Mouse (Mus musculus) midbrain, embryonic 15.5 days (tissue): ENCODE measurements around the gene Cox15. TPM values are rescaled to one million over a fixed set of nuclear protein-coding genes. Genes with fewer than 3 reads are reported as not detected.

Source experiments
- ATAC-seq: fragments of 200-750 bp; cut with Nextera tagmentation; replicated peaks from 2 replicates; pipeline ENCODE4 v1.8.0; 2017; ENCODE audit warnings: moderate TSS enrichment
- H3K27ac ChIP-seq: fragments of 300-500 bp; sonication (generic); 2 replicates; pipeline ENCODE4 v1.5.1; 2015; ENCODE audit warnings: mild to moderate bottlenecking, inconsistent platforms
- H3K27me3 ChIP-seq: fragments of 300-500 bp; sonication (generic); replicated peaks from 2 replicates; pipeline ENCODE4 v1.6.1; 2015; ENCODE audit warnings: inconsistent platforms
- H3K36me3 ChIP-seq: fragments of 300-500 bp; sonication (generic); replicated peaks from 2 replicates; pipeline ENCODE4 v1.6.1; 2015; ENCODE audit warnings: inconsistent platforms
- H3K4me1 ChIP-seq: fragments of 300-500 bp; sonication (generic); 2 replicates; pipeline ENCODE4 v1.6.1; 2015; ENCODE audit warnings: inconsistent platforms
- H3K4me2 ChIP-seq: fragments of 300-500 bp; sonication (generic); 2 replicates; pipeline ENCODE4 v1.6.1; 2015; ENCODE audit warnings: inconsistent platforms, mild to moderate bottlenecking, moderate library complexity
- H3K4me3 ChIP-seq: fragments of 300-500 bp; sonication (generic); 2 replicates; pipeline ENCODE4 v1.5.1; 2015; ENCODE audit warnings: mild to moderate bottlenecking, inconsistent platforms
- H3K9ac ChIP-seq: fragments of 300-500 bp; sonication (generic); 2 replicates; pipeline ENCODE4 v1.6.1; 2015; ENCODE audit warnings: mild to moderate bottlenecking, inconsistent platforms
- H3K9me3 ChIP-seq: fragments of 300-500 bp; sonication (generic); 2 replicates; pipeline ENCODE4 v1.6.1; 2016; ENCODE audit warnings: inconsistent platforms
- WGBS: fragments of 180-500 bp; shearing (Covaris S2); methylation state at CpG from one replicate; pipeline ENCODE4 v1.1.7; 2015; ENCODE audit warnings: mixed read lengths; 5-methylcytosine and 5-hydroxymethylcytosine counted together
- polyA plus RNA-seq: library from polyadenylated mRNA; unstranded; fragments of >200 nt; fragmentation: Nextera tagmentation; extraction: Ambion mirVana; gene quantifications from 2 replicates; pipeline ENCODE4 v1.2.1, GENCODE M21; 2015

The Cox15 gene
- polyA plus RNA-seq, 1 experiment from 2014 or later: 14.2 TPM

GRCm38 (mm10) chr19:43724194-43724593, 28.6 kb downstream of the Cox15 start:
- H3K36me3 ChIP-seq: peaks cover 34% of the 10 kb centered on the region; the same call in 1 of the 2 replicates

GRCm38 (mm10) chr19:43723501-43723900, 29.3 kb downstream of the Cox15 start:
- H3K4me1 ChIP-seq: no peaks in the 10 kb centered on the region
- no peaks in the 10 kb centered on the region for H3K27me3 ChIP-seq
- ATAC-seq: no peak
- no peak overlapping the region for H3K4me3 ChIP-seq
- peaks cover 32% of the 10 kb centered on the region; the same call in 1 of the 2 replicates for H3K36me3 ChIP-seq
- 83% methylated on average over 10 of the region's 10 CpGs for WGBS
- H3K27ac ChIP-seq: no peak overlapping the region
- H3K4me2 ChIP-seq: no peak overlapping the region
- H3K9ac ChIP-seq: no peak overlapping the region
- no peaks in the 10 kb centered on the region for H3K9me3 ChIP-seq

More at GRCm38 (mm10) chr19:43724194-43724593, 28.6 kb downstream of the Cox15 start:
- no peak for ATAC-seq
- Histone ChIP-seq H3K27me3 (no peaks in the 10 kb centered on the region), H3K9me3 (no peaks in the 10 kb centered on the region), H3K9ac (no peak overlapping the region), H3K4me2 (no peak overlapping the region), H3K4me3 (no peak overlapping the region), H3K27ac (no peak overlapping the region), H3K4me1 (no peaks in the 10 kb centered on the region)
- 95% methylated on average over 20 of the region's 20 CpGs for WGBS

- no peak overlapping the region for H3K27ac ChIP-seq
- WGBS: 75% methylated on average over 8 of the region's 8 CpGs
- H3K27me3 ChIP-seq: no peaks in the 10 kb centered on the region
- no peak overlapping the region for H3K9ac ChIP-seq
- no peaks in the 10 kb centered on the region for H3K9me3 ChIP-seq
- H3K36me3 ChIP-seq: peaks cover 28% of the 10 kb centered on the region; the same call in 1 of the 2 replicates
- no peak for ATAC-seq
- no peak overlapping the region for H3K4me2 ChIP-seq
- no peak overlapping the region for H3K4me3 ChIP-seq
- H3K4me1 ChIP-seq: no peaks in the 10 kb centered on the region
Observed at GRCm38 (mm10) chr19:43722891-43723290, 29.9 kb downstream of the Cox15 start.

- no peak overlapping the region for H3K9ac ChIP-seq
- no peaks in the 10 kb centered on the region for H3K9me3 ChIP-seq
- H3K36me3 ChIP-seq: peaks cover 14% of the 10 kb centered on the region
- no peak overlapping the region for H3K27ac ChIP-seq
- ATAC-seq: no peak
- 94% methylated on average over 11 of the region's 11 CpGs for WGBS
- no peak overlapping the region for H3K4me2 ChIP-seq
- H3K27me3 ChIP-seq: no peaks in the 10 kb centered on the region
- no peak overlapping the region for H3K4me3 ChIP-seq
- no peaks in the 10 kb centered on the region for H3K4me1 ChIP-seq
Observed at GRCm38 (mm10) chr19:43720061-43720460, 32.7 kb downstream of the Cox15 start.

GRCm38 (mm10) chr19:43711971-43712370, 40.8 kb downstream of the Cox15 start:
- H3K4me3 ChIP-seq: no peak overlapping the region
- no peak overlapping the region for H3K9ac ChIP-seq
- H3K9me3 ChIP-seq: no peaks in the 10 kb centered on the region
- no peak overlapping the region for H3K27ac ChIP-seq
- ATAC-seq: no peak
- no peaks in the 10 kb centered on the region for H3K27me3 ChIP-seq
- H3K36me3 ChIP-seq: peaks cover 4% of the 10 kb centered on the region; the same call in 1 of the 2 replicates
- WGBS: 79% methylated on average over 5 of the region's 5 CpGs
- no peaks in the 10 kb centered on the region for H3K4me1 ChIP-seq
- no peak overlapping the region for H3K4me2 ChIP-seq

GRCm38 (mm10) chr19:43711159-43711916, 41.5 kb downstream of the Cox15 start:
- no peak overlapping the region for H3K4me2 ChIP-seq
- no peak overlapping the region for H3K27ac ChIP-seq
- no peak for ATAC-seq
- 58% methylated on average over 22 of the region's 22 CpGs for WGBS
- no peak overlapping the region for H3K9ac ChIP-seq
- H3K9me3 ChIP-seq: no peaks in the 10 kb centered on the region
- no peaks in the 10 kb centered on the region for H3K4me1 ChIP-seq
- H3K36me3 ChIP-seq: peaks cover 4% of the 10 kb centered on the region; the same call in 1 of the 2 replicates
- H3K4me3 ChIP-seq: no peak overlapping the region
- no peaks in the 10 kb centered on the region for H3K27me3 ChIP-seq

GRCm38 (mm10) chr19:43709317-43709716, 43.5 kb downstream of the Cox15 start:
- no peak overlapping the region for H3K4me2 ChIP-seq
- H3K27me3 ChIP-seq: no peaks in the 10 kb centered on the region
- H3K4me1 ChIP-seq: no peaks in the 10 kb centered on the region
- no peak overlapping the region for H3K27ac ChIP-seq
- peaks cover 11% of the 10 kb centered on the region; the same call in 1 of the 2 replicates for H3K36me3 ChIP-seq
- H3K4me3 ChIP-seq: no peak overlapping the region
- WGBS: 62% methylated on average over 8 of the region's 8 CpGs
- ATAC-seq: no peak
- H3K9ac ChIP-seq: no peak overlapping the region
- H3K9me3 ChIP-seq: no peaks in the 10 kb centered on the region

GRCm38 (mm10) chr19:43708206-43708605, 44.6 kb downstream of the Cox15 start:
- WGBS: 90% methylated on average over 7 of the region's 7 CpGs
- H3K36me3 ChIP-seq: peaks cover 11% of the 10 kb centered on the region; the same call in 1 of the 2 replicates

GRCm38 (mm10) chr19:43704787-43705497, 47.9 kb downstream of the Cox15 start:
- Histone ChIP-seq H3K27me3 (no peaks in the 10 kb centered on the region), H3K4me2 (no peak overlapping the region), H3K9me3 (no peaks in the 10 kb centered on the region), H3K4me1 (no peaks in the 10 kb centered on the region), H3K36me3 (peaks cover 11% of the 10 kb centered on the region; the same call in 1 of the 2 replicates), H3K9ac (no peak overlapping the region), H3K27ac (no peak overlapping the region), H3K4me3 (no peak overlapping the region)
- ATAC-seq: no peak
- 93% methylated on average over 17 of the region's 17 CpGs for WGBS

More at GRCm38 (mm10) chr19:43708206-43708605, 44.6 kb downstream of the Cox15 start:
- Histone ChIP-seq H3K4me3 (no peak overlapping the region), H3K27ac (no peak overlapping the region), H3K9me3 (no peaks in the 10 kb centered on the region), H3K27me3 (no peaks in the 10 kb centered on the region), H3K9ac (no peak overlapping the region), H3K4me2 (no peak overlapping the region), H3K4me1 (no peaks in the 10 kb centered on the region)
- ATAC-seq: no peak

GRCm38 (mm10) chr19:43704211-43704610, 48.6 kb downstream of the Cox15 start:
- WGBS: 92% methylated on average over 11 of the region's 11 CpGs
- Histone ChIP-seq H3K4me1 (no peaks in the 10 kb centered on the region), H3K27ac (no peak overlapping the region), H3K36me3 (peaks cover 11% of the 10 kb centered on the region; the same call in 1 of the 2 replicates), H3K4me2 (no peak overlapping the region), H3K9me3 (no peaks in the 10 kb centered on the region), H3K27me3 (no peaks in the 10 kb centered on the region), H3K4me3 (no peak overlapping the region), H3K9ac (no peak overlapping the region)
- no peak for ATAC-seq

GRCm38 (mm10) chr19:43699763-43700155, 53.0 kb downstream of the Cox15 start:
- no peak overlapping the region for H3K27ac ChIP-seq
- H3K9ac ChIP-seq: no peak overlapping the region
- H3K4me3 ChIP-seq: no peak overlapping the region
- H3K4me1 ChIP-seq: no peaks in the 10 kb centered on the region
- H3K9me3 ChIP-seq: no peaks in the 10 kb centered on the region
- no peak for ATAC-seq
- H3K27me3 ChIP-seq: no peaks in the 10 kb centered on the region
- no peak overlapping the region for H3K4me2 ChIP-seq
- peaks cover under 1% of the 10 kb centered on the region; the same call in 1 of the 2 replicates for H3K36me3 ChIP-seq
- WGBS: 86% methylated on average over 6 of the region's 6 CpGs

- no peak overlapping the region for H3K4me2 ChIP-seq
- ATAC-seq: no peak
- no peaks in the 10 kb centered on the region for H3K9me3 ChIP-seq
- no peaks in the 10 kb centered on the region for H3K27me3 ChIP-seq
- H3K36me3 ChIP-seq: no peaks in the 10 kb centered on the region
- no peak overlapping the region for H3K9ac ChIP-seq
- no peaks in the 10 kb centered on the region for H3K4me1 ChIP-seq
- 71% methylated on average over 11 of the region's 11 CpGs for WGBS
- H3K4me3 ChIP-seq: no peak overlapping the region
- no peak overlapping the region for H3K27ac ChIP-seq
Observed at GRCm38 (mm10) chr19:43699021-43699762, 53.6 kb downstream of the Cox15 start.
